Mouse (Mus musculus) heart, postnatal 10 days (tissue): Measurements from ENCODE around the gene Fpgs. TPM values are rescaled to one million over a fixed set of nuclear protein-coding genes. Genes with fewer than 3 reads are reported as not detected.

Source experiments
- DNase-seq, 2 experiments: peaks; one replicate each; pipeline ENCODE4 v3.0.0; 2021
- intact Hi-C: fragments of 180-260 bp; cut with DNase I; formaldehyde crosslinking; loops from one replicate; pipeline ENCODE4 v1.15.1; 2025
- microRNA-seq, 2 experiments: library from miRNA; unstranded; fragments of <30 nt; microRNA quantifications; one replicate each; pipeline ENCODE4 v1.2.0; 2022
- total RNA-seq, 2 experiments: library from RNA; stranded (reverse); gene quantifications; 2 replicates each; pipeline ENCODE4 v1.2.3; 2021

Gene Fpgs
- total RNA-seq, 2 experiments from 2014 or later, result 9.9 to 11.7 TPM

DNA sequence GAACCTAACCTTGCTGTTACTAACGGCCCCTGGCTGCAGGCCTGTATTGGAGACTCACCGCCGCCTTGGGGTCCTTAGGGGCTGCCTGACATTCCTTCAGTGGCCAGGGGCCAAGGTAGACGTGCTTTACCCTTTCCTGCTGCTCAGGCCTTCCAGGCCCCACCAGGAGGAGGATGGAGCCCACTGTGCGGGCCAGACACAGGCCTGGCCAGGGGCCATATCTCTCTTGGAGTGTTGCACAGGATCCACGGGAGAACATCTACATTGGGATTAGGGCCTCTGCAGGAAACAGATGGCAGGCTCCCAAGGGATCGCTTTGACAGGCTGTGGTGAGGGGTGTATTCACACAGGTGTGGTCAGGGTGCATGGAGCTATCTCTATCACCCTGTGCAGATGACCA is 61.1 kb downstream of the Fpgs start:
- intact Hi-C loops, result no loop called here
- peak; percentile 71 to 73 for DNase-seq

GRCm38 (mm10) chr2:32641810-32642209 is 62.1 kb downstream of the Fpgs start:
- no peak for DNase-seq
- intact Hi-C loops, result no loop called here

DNA sequence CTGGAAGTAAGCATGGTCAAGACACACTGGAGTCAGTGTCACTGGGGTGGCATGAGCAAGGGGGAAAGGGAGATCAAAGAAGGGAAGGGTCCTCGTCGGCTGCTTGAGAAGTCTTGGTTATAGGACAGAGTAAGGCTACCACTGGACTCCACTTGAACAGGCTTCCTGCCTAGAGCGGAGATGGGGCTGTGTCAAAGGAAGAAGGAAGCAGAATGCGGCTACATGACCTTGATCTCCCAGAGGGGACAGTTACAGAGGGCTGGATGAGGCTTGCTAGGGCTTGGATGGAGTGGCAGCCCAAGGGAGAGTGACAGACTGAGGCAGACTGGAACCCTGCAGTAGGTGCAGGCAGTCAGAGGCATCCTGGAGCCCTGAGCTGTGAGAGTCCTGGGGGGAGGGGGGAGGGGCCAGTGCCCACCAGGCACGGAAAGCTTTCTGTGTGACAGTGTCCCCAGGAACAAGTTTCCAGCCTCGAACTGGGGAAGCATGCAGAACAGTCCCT is 63.3 kb downstream of the Fpgs start:
- DNase-seq, result no peak
- intact Hi-C loops, result no loop called here

DNA sequence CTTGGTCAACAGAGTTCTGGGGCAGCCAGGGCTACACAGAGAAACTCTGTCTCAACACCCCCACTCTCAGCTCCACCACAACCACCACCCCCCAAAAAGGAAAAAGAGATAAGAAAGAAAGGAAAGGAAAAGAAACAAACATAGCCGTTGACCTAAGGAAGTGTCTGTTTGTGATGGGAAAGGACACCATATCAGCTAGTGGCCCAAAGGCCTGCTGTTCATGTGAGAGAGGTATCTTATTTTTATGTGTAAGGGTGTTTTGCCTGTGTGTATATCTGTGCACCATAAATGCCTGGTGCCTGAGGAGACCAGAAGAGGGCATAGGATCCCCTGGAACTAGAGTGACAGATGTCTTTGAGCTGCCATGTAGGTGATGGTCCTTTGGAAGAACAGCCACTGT is 64.3 kb downstream of the Fpgs start:
- no peak for DNase-seq
- intact Hi-C loops, result no loop called here

GRCm38 (mm10) chr2:32637778-32638281 is 66.1 kb downstream of the Fpgs start:
- intact Hi-C loops, result no loop called here
- DNase-seq, result peak; percentile 78 to 79

- intact Hi-C loops, result no loop called here
Measured at GRCm38 (mm10) chr2:32636617-32637016, 67.3 kb downstream of the Fpgs start.

DNA sequence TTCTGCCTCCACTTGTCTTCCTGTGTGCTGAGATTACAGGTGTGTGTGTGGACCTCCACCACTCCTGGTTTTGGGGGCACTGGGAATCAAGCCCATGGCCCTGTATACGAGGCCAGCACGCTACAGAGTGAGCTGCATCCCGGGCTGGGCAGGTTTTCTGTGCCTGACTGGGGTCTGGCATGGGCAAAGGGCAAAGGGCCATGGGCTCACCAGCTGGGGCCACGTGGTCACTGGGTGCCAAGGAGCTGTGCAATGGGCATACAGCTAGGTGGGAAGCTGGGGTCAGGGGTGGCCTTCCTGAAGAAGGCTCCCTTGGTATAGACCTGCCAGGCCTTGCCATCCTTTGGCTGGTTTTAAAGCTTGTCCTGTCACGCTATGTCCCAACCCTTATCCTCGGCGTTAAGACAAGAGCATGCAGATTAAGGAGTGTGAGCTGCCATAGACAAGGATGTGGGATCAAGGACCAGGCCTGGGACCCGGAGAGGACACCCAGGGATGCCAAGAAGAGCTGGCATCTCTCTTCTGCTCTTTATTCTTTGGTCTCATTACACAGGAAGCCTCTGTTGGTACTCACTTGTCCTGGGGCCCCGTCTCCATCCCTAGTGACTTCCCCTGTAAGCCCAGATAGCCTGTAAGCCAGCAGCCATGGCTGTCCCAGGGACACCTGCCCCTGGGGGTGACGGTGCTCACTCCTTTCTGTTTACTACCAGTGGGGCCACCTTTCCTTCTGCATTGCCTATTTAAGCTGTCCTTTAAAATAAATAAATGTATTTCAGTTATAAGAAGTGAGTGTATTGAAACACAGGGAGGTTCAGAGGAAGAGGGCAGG is 69.5 kb downstream of the Fpgs start:
- DNase-seq, result no peak
- intact Hi-C loops, result loop anchor here (5.0 kb wide), 2 partner anchors 33 to 113 kb away; no protein-coding TSS in a partner anchor

More at GRCm38 (mm10) chr2:32636617-32637016, 67.3 kb downstream of the Fpgs start:
- DNase-seq, result no peak

GRCm38 (mm10) chr2:32633660-32634059 is 70.3 kb downstream of the Fpgs start:
- no peak for DNase-seq

More at GRCm38 (mm10) chr2:32633660-32634059, 70.3 kb downstream of the Fpgs start:
- intact Hi-C loops, result loop anchor here (2.0 to 5.0 kb wide), 3 partner anchors 13 to 114 kb away; partner anchors contain the start of gene Eng

Small RNA genes within 50 kb of the gene (microRNA-seq; reads per million reads assigned to microRNA genes)
- gene Gm47291 (0 reads per million in 2 experiments), gene Mir1954 (0 reads per million in 2 experiments), gene Mir2861 (0 reads per million in 2 experiments), gene Mir3960 (0 to 0.24 reads per million in 2 experiments), gene Mir8093 (0.24 to 0.70 reads per million in 2 experiments)

Other genes starting within 250 kb of the Fpgs start
- gene Fam102a, start 168.8 kb downstream of the Fpgs start, total RNA-seq, result 10 to 100 TPM in 1 of 2 experiments, 1 to 10 TPM in 1; 9.7 to 13.0 TPM
- 10 to 100 TPM; 31.2 to 32.6 TPM for gene Dpm2, start 133.3 kb downstream of the Fpgs start, total RNA-seq
- gene Pip5kl1, start 129.3 kb downstream of the Fpgs start, total RNA-seq, result not detected
- not detected for gene 9430097D07Rik, start 128.5 kb downstream of the Fpgs start, total RNA-seq
- gene St6galnac4, start 117.0 kb downstream of the Fpgs start, total RNA-seq, result 10 to 100 TPM; 29.3 to 31.8 TPM
- 100 to 1,000 TPM in 1 of 2 experiments, 10 to 100 TPM in 1; 87.9 to 103 TPM for gene St6galnac6, start 104.4 kb downstream of the Fpgs start, total RNA-seq
- gene Ak1, start 82.4 kb downstream of the Fpgs start, total RNA-seq, result 100 to 1,000 TPM; 522 to 538 TPM
- gene Eng, start 57.5 kb downstream of the Fpgs start, total RNA-seq, result 100 to 1,000 TPM; 152 to 166 TPM
- 10 to 100 TPM; 35.4 to 37.6 TPM for gene Cdk9, start 8.9 kb upstream of the Fpgs start, total RNA-seq
- 10 to 100 TPM; 45.3 to 47.1 TPM for gene Sh2d3c, start 16.9 kb upstream of the Fpgs start, total RNA-seq
- not detected for gene 6330409D20Rik, start 36.9 kb upstream of the Fpgs start, total RNA-seq
- gene Tor2a, start 53.1 kb upstream of the Fpgs start, total RNA-seq, result 10 to 100 TPM; 14.4 to 16.4 TPM
- gene Ttc16, start 71.5 kb upstream of the Fpgs start, total RNA-seq, result not detected
- 1 to 10 TPM; 1.7 to 3.3 TPM for gene Ptrh1, start 71.6 kb upstream of the Fpgs start, total RNA-seq
- under 1 TPM in 1 of 2 experiments, not detected in 1; 0.14 TPM for gene Cfap157, start 80.3 kb upstream of the Fpgs start, total RNA-seq
- 10 to 100 TPM; 25.4 to 25.7 TPM for gene Stxbp1, start 143.1 kb upstream of the Fpgs start, total RNA-seq
- 10 to 100 TPM; 40.4 to 46.2 TPM for gene Fam129b, start 172.0 kb upstream of the Fpgs start, total RNA-seq